Mouse (Mus musculus): ENCODE measurements around the gene Fndc5. TPM values are rescaled to one million over a fixed set of nuclear protein-coding genes. Genes with fewer than 3 reads are reported as not detected.
A peak's percentile ranks its signal among the peaks of the same experiment; 100 is the strongest.

The Fndc5 gene
- polyA plus RNA-seq, 1 experiment from 2014 or later: 3.3 TPM

DNA sequence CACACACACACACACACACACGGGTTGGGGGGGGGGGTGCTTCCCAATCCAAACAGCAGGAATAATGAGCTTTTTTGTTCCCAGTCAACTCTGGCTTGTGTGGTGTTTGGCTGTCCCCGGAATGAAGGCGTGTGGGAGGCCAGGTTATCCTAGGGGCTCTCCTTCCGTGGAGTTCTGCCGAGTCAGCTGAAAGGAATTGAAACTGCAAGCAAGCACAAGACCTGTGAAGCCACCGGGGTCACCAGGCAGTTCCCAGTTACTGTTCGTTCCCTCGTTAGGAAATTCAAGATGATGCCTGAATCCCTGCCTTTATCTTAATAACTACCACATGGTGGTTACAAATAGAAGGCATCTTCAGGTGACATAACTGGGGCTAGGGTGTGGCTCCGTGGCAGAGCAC lies 7.4 kb upstream of the Fndc5 start:
- H3K36me3 ChIP-seq: no peaks in the 10 kb centered on the region
- WGBS: 42% methylated on average over 9 of the region's 9 CpGs
- H3K4me3 ChIP-seq: no peak overlapping the region
- DNase-seq (ENCODE audit: low spot score): no peak
- H3K27ac ChIP-seq: no peak overlapping the region
- H3K9me3 ChIP-seq: no peaks in the 10 kb centered on the region
- H3K27me3 ChIP-seq (ENCODE audit: insufficient read depth, poor library complexity, severe bottlenecking): peaks cover 61% of the 10 kb centered on the region
- H3K4me1 ChIP-seq: peaks cover 42% of the 10 kb centered on the region

DNA sequence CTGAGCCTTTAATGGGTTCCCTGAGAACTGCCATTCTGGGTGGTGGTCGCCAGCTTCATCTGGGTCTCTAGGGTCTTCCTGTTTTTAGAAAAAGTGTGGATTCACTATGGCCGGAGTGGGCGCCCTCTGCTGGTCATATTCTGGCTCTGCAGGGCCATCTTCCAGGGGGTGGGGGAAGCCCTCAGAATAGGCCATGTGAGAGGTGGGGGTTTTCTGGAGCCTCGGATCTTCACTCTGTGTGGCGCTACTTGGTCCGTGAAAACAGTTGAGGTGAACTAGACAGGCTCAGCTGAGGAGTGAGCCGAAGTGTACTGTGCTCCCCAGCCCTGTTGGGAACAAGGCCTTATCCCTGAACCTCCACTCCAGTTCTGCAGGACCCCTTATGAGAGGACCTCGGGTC lies 6.7 kb upstream of the Fndc5 start:
- Histone ChIP-seq H3K36me3 (no peaks in the 10 kb centered on the region), H3K4me3 (peak overlapping the region; percentile 45), H3K9me3 (no peaks in the 10 kb centered on the region), H3K4me1 (peaks cover 42% of the 10 kb centered on the region), H3K27ac (peak overlapping the region; percentile 69; the same call in 1 of the 2 replicates), H3K27me3 (ENCODE audit: insufficient read depth, poor library complexity, severe bottlenecking) (peaks cover 56% of the 10 kb centered on the region)
- 3% methylated on average over 8 of the region's 8 CpGs for WGBS
- no peak for DNase-seq (ENCODE audit: low spot score)

DNA sequence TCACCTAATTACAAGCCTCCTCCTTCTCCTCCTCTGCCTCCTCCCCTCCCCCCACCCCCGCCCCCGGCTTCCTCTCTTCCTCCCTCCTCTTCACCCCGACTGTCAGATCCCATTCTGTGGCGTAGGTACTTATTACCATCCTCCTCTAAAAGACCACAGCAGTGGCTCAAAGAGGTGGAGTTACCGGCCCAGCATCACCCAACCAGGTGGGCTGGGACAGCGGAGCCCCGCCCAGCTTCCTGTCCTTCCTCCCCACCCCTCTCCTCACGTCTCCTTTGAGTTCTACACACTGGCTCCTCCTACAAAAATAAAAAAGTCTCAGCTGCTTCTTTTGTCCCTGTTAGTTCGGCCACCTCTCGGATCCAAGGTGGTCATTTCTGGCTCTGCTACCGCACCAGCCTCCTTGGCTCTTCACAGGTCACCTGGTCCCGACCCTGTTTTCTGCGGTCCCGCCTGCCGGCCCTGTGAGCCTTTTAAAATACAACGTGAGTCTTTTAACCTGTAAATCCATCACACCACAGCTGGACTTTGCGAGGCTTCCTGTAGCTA lies 6.0 kb upstream of the Fndc5 start:
- no peak for DNase-seq (ENCODE audit: low spot score)

DNA sequence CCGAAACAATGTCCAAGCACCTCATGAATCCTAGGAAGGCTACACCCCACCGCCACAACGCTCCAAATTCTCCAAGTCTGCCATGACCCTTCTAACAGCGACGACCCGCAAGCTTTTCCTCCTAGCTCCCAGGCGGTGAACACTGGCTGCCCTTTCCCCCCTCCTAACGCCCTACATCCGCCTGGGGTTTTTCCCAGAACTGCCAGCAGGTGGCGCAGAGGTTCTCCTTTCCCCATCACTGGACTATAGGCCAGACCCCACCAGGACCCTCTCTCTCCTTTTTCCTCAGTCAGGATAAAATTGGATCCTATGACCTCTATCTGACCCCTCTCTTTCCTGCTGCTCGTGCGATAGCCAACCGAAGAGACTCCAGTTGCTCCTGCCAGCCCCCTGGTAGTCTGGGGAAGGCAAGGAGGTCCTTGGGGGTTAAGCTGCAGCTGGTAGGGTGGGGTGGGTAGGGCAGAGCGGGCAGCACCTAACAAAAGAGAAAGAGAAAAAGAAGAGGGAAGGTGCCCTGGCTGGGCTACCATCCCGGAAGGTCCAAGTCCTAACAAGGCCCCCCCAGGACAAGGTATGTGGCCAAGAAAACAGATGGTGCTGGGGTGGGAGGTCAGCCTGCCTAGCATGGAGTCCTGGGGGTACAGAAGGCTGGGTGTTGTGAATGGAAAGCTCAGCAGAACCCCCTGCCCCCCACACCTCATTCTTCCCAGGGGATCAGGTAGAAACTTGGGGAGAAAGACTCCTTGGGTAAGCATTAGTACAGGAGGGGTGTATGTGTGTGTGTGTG lies 1.8 kb upstream of the Fndc5 start:
- Histone ChIP-seq H3K4me3 (peak overlapping the region; percentile 37; the same call in 1 of the 2 replicates), H3K27ac (peak overlapping the region; percentile 17; the same call in 1 of the 2 replicates), H3K4me1 (peaks cover 51% of the 10 kb centered on the region), H3K9me3 (no peaks in the 10 kb centered on the region), H3K36me3 (peaks cover 6% of the 10 kb centered on the region; the same call in 1 of the 2 replicates), H3K27me3 (ENCODE audit: insufficient read depth, poor library complexity, severe bottlenecking) (peaks cover 73% of the 10 kb centered on the region)
- WGBS: 7% methylated on average over 15 of the region's 15 CpGs
- no peak for DNase-seq (ENCODE audit: low spot score)

More for the DNA sequence above, 6.0 kb upstream of the Fndc5 start:
- Histone ChIP-seq H3K4me1 (peaks cover 38% of the 10 kb centered on the region), H3K27me3 (ENCODE audit: insufficient read depth, poor library complexity, severe bottlenecking) (peaks cover 56% of the 10 kb centered on the region), H3K36me3 (no peaks in the 10 kb centered on the region), H3K27ac (peak overlapping the region; percentile 69), H3K9me3 (no peaks in the 10 kb centered on the region), H3K4me3 (peak overlapping the region; percentile 45)
- WGBS: under 1% methylated on average over 17 of the region's 17 CpGs

DNA sequence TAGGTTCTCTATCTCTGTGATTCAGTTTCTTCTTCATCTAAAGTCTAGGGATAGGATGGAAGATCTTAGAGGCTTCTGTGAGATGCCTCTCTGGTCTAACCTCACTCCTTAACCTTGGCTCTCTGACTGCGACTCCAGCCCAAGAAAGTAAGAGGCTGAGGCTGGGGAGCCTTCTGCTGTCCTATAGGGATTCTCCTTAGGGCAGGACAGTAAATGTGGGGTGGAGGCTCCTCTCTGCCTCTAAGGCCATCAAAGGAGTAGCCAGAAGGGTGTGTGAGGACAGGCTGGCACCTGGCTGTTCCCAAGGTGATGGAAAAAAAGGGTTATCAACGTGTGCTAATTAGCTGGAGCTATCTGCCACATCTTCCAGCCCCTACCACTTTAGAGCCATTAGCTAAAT lies 1.2 kb upstream of the Fndc5 start:
- peaks cover 74% of the 10 kb centered on the region for H3K27me3 ChIP-seq (ENCODE audit: insufficient read depth, poor library complexity, severe bottlenecking)
- H3K4me3 ChIP-seq: no peak overlapping the region
- H3K9me3 ChIP-seq: no peaks in the 10 kb centered on the region
- H3K27ac ChIP-seq: no peak overlapping the region
- peaks cover 45% of the 10 kb centered on the region for H3K4me1 ChIP-seq
- 43% methylated on average over 2 of the region's 2 CpGs for WGBS
- H3K36me3 ChIP-seq: peaks cover 6% of the 10 kb centered on the region; the same call in 1 of the 2 replicates
- DNase-seq (ENCODE audit: low spot score): no peak

DNA sequence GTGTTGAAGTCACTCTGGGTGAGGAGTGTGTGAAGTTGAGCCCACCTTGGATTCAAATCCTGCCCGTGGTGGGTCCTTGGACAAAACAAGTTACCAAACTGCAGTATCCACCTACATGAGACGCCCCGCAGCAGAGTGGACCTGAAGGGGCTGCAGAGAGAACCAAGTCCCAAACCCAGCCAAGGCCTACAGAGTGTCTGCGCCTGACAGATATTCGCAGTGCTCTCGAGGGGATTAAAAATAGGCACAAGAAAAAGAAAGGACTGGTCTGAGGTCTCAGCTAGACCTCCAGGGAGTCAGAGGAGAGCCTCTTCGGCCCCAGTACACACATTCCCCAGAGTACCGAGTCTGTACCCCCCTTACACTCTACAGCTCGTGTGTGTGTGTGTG lies 615 bp upstream of the Fndc5 start:
- Histone ChIP-seq H3K4me1 (peaks cover 42% of the 10 kb centered on the region), H3K27me3 (ENCODE audit: insufficient read depth, poor library complexity, severe bottlenecking) (peaks cover 71% of the 10 kb centered on the region), H3K36me3 (peaks cover 6% of the 10 kb centered on the region; the same call in 1 of the 2 replicates), H3K27ac (peak overlapping the region; percentile 83), H3K4me3 (peak overlapping the region; percentile 69), H3K9me3 (no peaks in the 10 kb centered on the region)
- DNase-seq (ENCODE audit: low spot score): no peak
- 20% methylated on average over 9 of the region's 9 CpGs for WGBS

DNA sequence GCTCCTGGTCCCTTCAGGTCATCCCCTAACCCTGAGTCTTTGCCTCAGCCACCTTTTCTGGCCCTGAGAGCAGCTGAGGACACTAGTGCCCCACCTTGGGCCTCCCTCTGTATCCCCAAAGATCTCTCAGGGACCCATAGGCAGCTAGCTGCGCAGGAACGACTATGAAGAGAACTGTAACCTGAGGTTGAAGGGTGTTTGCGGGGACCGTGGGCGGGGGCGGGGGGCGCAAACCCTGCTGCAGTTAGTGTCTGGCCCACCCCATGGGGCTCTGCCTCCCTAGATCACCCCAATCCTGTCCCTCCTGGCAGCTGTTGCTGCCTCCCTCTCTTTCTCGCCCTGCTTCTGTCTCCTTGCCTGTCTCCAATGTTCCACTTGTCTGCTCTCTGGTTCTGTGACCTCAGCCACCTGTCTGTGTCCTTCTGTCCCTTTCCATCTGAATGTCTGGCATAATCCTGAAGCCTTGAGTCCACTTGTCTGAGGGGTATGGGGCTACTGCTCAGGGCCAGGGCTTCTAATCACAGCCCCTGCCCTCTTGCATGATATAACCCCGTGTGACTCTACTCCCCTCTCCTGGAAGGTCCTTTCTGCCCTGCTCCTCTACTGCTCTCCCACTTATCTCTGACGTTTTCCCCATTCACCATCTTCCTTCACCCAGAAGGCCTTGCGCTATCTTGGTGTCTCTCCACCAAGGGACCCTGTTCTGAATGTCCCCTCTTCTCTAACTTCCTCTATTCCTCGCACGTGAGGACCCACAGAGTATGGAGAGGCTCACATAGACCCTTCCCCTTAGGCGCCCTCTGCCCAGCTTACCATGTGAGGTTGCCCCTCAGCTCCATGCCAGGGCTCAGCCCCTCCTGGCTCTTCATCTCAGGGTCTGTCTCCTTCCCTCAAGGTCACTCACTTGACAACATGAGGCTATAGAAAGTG lies 858 bp downstream of the Fndc5 start:
- peaks cover 56% of the 10 kb centered on the region for H3K27me3 ChIP-seq (ENCODE audit: insufficient read depth, poor library complexity, severe bottlenecking)
- no peak for DNase-seq (ENCODE audit: low spot score)
- peaks cover 8% of the 10 kb centered on the region; the same call in 1 of the 2 replicates for H3K36me3 ChIP-seq
- peak overlapping the region; percentile 83; the same call in 1 of the 2 replicates for H3K27ac ChIP-seq
- 39% methylated on average over 14 of the region's 14 CpGs for whole genome bisulfite sequencing
- no peaks in the 10 kb centered on the region for H3K9me3 ChIP-seq
- peak overlapping the region; percentile 69 for H3K4me3 ChIP-seq
- peaks cover 54% of the 10 kb centered on the region for H3K4me1 ChIP-seq

DNA sequence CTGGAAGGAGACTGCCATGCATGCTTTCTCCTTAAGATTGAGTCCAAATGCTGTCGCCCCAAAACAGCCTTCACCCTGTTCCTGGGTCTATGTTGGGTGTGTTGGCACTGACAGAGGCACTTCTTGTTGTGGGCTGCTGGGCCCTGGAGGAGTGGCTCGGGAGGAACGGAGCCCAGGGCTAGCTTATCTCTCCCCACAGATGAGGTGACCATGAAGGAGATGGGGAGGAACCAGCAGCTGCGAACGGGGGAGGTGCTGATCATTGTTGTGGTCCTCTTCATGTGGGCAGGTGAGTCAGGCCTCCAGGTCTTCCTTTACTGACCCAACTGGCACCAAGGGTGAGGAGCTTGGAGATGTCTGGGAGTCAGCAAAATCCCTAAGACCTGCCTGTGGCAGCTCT lies 2.8 kb downstream of the Fndc5 start:
- Histone ChIP-seq H3K9me3 (no peaks in the 10 kb centered on the region), H3K4me3 (no peak overlapping the region), H3K36me3 (peaks cover 19% of the 10 kb centered on the region), H3K4me1 (peaks cover 66% of the 10 kb centered on the region), H3K27ac (no peak overlapping the region), H3K27me3 (ENCODE audit: insufficient read depth, poor library complexity, severe bottlenecking) (peaks cover 56% of the 10 kb centered on the region)
- DNase-seq (ENCODE audit: low spot score): peak; percentile 83
- WGBS: 52% methylated on average over 5 of the region's 5 CpGs

DNA sequence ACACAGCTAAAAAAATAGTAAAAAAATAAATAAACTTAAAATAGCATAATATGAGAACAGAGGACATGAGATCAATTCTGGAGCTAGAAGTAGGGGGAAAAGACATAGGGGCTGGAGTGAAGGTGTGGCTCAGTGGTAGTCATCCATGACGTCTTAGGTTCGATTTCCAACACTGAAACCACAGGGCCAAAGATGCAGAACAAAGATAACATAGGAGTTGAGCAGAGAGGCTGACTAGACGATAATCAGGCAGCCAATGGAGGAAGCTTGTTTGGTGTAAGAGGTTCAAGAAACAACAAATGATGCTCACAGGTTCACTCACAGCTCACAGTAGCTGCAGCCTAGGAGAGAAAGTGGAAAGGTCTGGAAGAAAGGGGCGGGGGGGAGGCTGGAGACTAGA lies 4.0 kb downstream of the Fndc5 start:
- no peak for DNase-seq (ENCODE audit: low spot score)
- Histone ChIP-seq H3K4me1 (peaks cover 67% of the 10 kb centered on the region), H3K27me3 (ENCODE audit: insufficient read depth, poor library complexity, severe bottlenecking) (peaks cover 46% of the 10 kb centered on the region), H3K36me3 (peaks cover 22% of the 10 kb centered on the region), H3K4me3 (no peak overlapping the region), H3K27ac (no peak overlapping the region), H3K9me3 (no peaks in the 10 kb centered on the region)
- 76% methylated on average over 4 of the region's 4 CpGs for WGBS

DNA sequence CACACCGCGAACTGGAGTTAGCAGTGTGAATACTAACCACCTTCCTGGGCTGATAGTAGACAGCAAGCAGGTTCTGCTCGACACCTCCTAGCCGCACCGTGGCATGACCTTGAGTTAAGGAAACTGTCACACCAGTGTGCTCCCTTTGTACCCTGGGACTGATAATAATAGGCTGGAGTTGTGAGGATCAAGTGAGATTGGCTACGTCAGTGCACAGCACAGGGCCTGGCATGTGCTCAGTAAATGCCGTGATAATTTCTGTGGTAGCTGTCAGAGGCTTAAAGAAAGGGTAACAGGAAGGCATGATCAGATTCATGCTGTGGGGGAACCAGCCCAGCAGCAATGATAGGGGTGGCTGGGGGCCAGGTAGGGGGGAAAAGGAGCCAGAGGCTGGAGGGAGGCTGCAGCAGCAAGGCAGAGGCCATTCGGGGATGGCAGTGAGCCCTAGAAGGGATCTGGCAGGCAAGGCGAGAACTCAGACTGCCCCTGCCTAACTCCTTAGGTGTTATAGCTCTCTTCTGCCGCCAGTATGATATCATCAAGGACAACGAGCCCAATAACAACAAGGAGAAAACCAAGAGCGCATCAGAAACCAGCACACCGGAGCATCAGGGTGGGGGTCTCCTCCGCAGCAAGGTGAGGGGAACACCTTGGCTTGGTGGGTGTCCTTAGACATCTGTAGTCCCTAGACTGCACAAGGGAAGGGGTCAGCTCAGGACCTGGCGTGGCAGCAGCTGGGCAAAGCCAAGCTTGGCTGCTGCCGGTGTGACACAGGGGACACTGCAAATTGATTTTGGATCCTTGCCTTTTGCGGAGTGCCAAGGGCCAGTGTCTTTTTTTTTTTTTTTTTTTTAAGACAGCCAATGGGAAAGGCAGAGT lies 5.0 kb downstream of the Fndc5 start:
- DNase-seq (ENCODE audit: low spot score): no peak
- H3K4me1 ChIP-seq: peaks cover 60% of the 10 kb centered on the region

DNA sequence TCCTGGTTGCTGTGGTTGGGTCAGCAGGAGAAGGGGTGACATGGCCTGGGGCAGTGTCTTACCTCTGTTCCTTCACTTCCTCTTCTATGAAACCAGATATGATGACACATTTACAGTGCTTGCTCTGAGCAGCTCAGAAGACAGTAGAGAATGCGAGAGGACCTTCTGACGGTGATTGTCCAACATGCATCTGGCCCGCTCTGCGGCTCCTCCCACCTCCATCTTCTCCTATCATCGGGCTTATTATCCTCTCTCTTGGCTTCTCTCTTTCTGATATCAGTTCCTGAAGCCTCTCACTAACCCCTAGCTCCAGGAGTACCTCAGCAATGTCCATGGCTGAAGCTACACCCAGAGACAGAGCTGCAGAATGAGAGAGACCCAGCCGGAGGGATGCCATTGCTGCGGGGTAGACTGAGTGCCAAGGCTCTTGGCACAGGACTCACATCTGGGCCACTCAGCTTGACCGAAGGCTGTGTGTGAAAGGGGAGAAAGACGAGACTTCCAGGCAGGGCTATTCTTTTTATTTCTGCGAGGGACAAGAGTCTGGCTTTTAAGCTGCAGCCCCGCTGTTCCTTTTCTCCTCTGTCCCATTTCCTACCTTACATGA lies 5.7 kb downstream of the Fndc5 start:
- Histone ChIP-seq H3K36me3 (peaks cover 23% of the 10 kb centered on the region), H3K4me3 (no peak overlapping the region), H3K27me3 (ENCODE audit: insufficient read depth, poor library complexity, severe bottlenecking) (peaks cover 30% of the 10 kb centered on the region), H3K9me3 (no peaks in the 10 kb centered on the region), H3K27ac (no peak overlapping the region), H3K4me1 (peaks cover 54% of the 10 kb centered on the region)
- peak; percentile 72 for DNase-seq (ENCODE audit: low spot score)
- WGBS: 87% methylated on average over 11 of the region's 11 CpGs

More for the DNA sequence above, 5.0 kb downstream of the Fndc5 start:
- Histone ChIP-seq H3K27ac (peak overlapping the region; percentile 59; the same call in 1 of the 2 replicates), H3K27me3 (ENCODE audit: insufficient read depth, poor library complexity, severe bottlenecking) (peaks cover 37% of the 10 kb centered on the region), H3K36me3 (peaks cover 22% of the 10 kb centered on the region), H3K4me3 (peak overlapping the region; percentile 16; the same call in 1 of the 2 replicates), H3K9me3 (no peaks in the 10 kb centered on the region)
- WGBS: 66% methylated on average over 17 of the region's 17 CpGs
